In genomic region chr15:57508242-57509184, GRCm38 (mm10) we compare ENCODE assay signal across 8 mouse cellular contexts. TPM values are rescaled to one million over a fixed set of nuclear protein-coding genes. Genes with fewer than 3 reads are reported as not detected.
DNase-seq lines count a peak whose midpoint lies in the region; ATAC-seq and TF ChIP-seq lines count a peak whose summit lies in the region.

No protein-coding gene starts in this region.

- no peaks in the 10 kb centered on the region for H3K36me3 ChIP-seq in ES-Bruce4 (ENCODE audit: control insufficient read depth, insufficient read depth, low read length, poor library complexity, severe bottlenecking)
- no peaks in the 10 kb centered on the region for H3K36me3 ChIP-seq in heart, postnatal 0 days (replicated peaks; ENCODE audit: control insufficient read depth, insufficient read depth, low read length)
- H3K36me3 ChIP-seq in liver, embryonic 14.5 days (replicated peaks; ENCODE audit: control insufficient read depth, insufficient read depth, low read depth), result no peaks in the 10 kb centered on the region
- H3K36me3 ChIP-seq in neural tube, embryonic 14.5 days (ENCODE audit: control insufficient read depth, insufficient read depth, low read length), result no peaks in the 10 kb centered on the region

- TF ChIP-seq EP300 in ES-Bruce4 (IDR thresholded peaks at IDR 0.05; ENCODE audit: insufficient read depth, low read depth, low read length), result no peak
- TF ChIP-seq EP300 in heart, postnatal 0 days (IDR thresholded peaks at IDR 0.05; ENCODE audit: low read depth), result no peak
- TF ChIP-seq EP300 in liver, embryonic 14.5 days (IDR thresholded peaks at IDR 0.05; ENCODE audit: low read depth), result no peak

- peak; percentile 39 for TF ChIP-seq CTCF in ES-Bruce4 (IDR thresholded peaks at IDR 0.05; ENCODE audit: low read depth, low read length)
- TF ChIP-seq CTCF in embryonic fibroblast, embryonic 13.5 days (IDR thresholded peaks at IDR 0.05; ENCODE audit: borderline replicate concordance, insufficient read depth, low read length), result peak; percentile 54; the same call in 1 of the 2 replicates
- TF ChIP-seq CTCF in heart, postnatal 0 days (IDR thresholded peaks at IDR 0.05; ENCODE audit: low read depth), result peak; percentile 86
- peak; percentile 70 for TF ChIP-seq CTCF in liver, embryonic 14.5 days (IDR thresholded peaks at IDR 0.05; ENCODE audit: low read depth)

- H3K9me3 ChIP-seq in ES-Bruce4 (replicated peaks; ENCODE audit: control insufficient read depth, insufficient read depth, low read length, poor library complexity, severe bottlenecking), result no peaks in the 10 kb centered on the region
- no peaks in the 10 kb centered on the region for H3K9me3 ChIP-seq in heart, postnatal 0 days (replicated peaks; ENCODE audit: control insufficient read depth, low read length)
- no peaks in the 10 kb centered on the region for H3K9me3 ChIP-seq in liver, embryonic 14.5 days (ENCODE audit: control insufficient read depth, low read length)
- peaks cover under 1% of the 10 kb centered on the region; the same call in 1 of the 2 replicates for H3K9me3 ChIP-seq in neural tube, embryonic 14.5 days (ENCODE audit: control insufficient read depth, low read length)

- no peak for TF ChIP-seq POLR2A in ES-Bruce4 (IDR thresholded peaks at IDR 0.05; ENCODE audit: insufficient read depth, low read length)
- no peak for TF ChIP-seq POLR2A in embryonic fibroblast, embryonic 13.5 days (IDR thresholded peaks at IDR 0.05; ENCODE audit: low read depth, low read length)

- no peaks in the 10 kb centered on the region for H3K4me1 ChIP-seq in ES-Bruce4 (ENCODE audit: control insufficient read depth, insufficient read depth, low read length)
- H3K4me1 ChIP-seq in embryonic fibroblast, embryonic 13.5 days (ENCODE audit: control insufficient read depth, insufficient read depth, low read length), result no peaks in the 10 kb centered on the region
- H3K4me1 ChIP-seq in heart, postnatal 0 days (ENCODE audit: control insufficient read depth, insufficient read depth), result no peaks in the 10 kb centered on the region
- no peaks in the 10 kb centered on the region for H3K4me1 ChIP-seq in liver, embryonic 14.5 days (replicated peaks; ENCODE audit: control insufficient read depth in 2 of 2, insufficient read depth in 2 of 2, low read length in 1 of 2)
- H3K4me1 ChIP-seq in neural tube, embryonic 14.5 days (ENCODE audit: control insufficient read depth, insufficient read depth, low read length), result no peaks in the 10 kb centered on the region

- no peak overlapping the region for H3K4me3 ChIP-seq in ES-Bruce4 (ENCODE audit: low read depth, low read length)
- H3K4me3 ChIP-seq in embryonic fibroblast, embryonic 13.5 days (ENCODE audit: insufficient read depth, low read length), result no peak overlapping the region
- no peak overlapping the region for H3K4me3 ChIP-seq in heart, postnatal 0 days (ENCODE audit: low read depth, low read length)
- no peak overlapping the region for H3K4me3 ChIP-seq in liver, embryonic 14.5 days (ENCODE audit: insufficient read depth in 1 of 2, low read depth in 2 of 2, low read length in 2 of 2)
- H3K4me3 ChIP-seq in neural tube, embryonic 14.5 days (ENCODE audit: low read depth, low read length), result no peak overlapping the region

- WGBS in heart, postnatal 0 days, result 66% methylated on average over 11 of the region's 11 CpGs
- 46% methylated on average over 11 of the region's 11 CpGs for WGBS in liver, embryonic 14.5 days (ENCODE audit: insufficient replicate concordance)
- WGBS in neural tube, embryonic 14.5 days, result 65% methylated on average over 11 of the region's 11 CpGs

- DNase-seq in brain, adult 2 months (ENCODE audit: low read depth, low spot score), result peak; percentile 81
- peak; percentile 60 for DNase-seq in heart, postnatal 0 days (ENCODE audit: low spot score)
- DNase-seq in kidney, postnatal 25 days, result peak; percentile 82 to 91
- peak; percentile 6 to 13 (median 9) for DNase-seq in liver, embryonic 14.5 days (ENCODE audit: low read depth in 3 of 3, low spot score in 3 of 3)
- DNase-seq in thymus, postnatal 0 days (ENCODE audit: low spot score), result peak; percentile 60

- no peak overlapping the region for H3K4me2 ChIP-seq in heart, postnatal 0 days (ENCODE audit: low read depth, low read length)
- no peak overlapping the region for H3K4me2 ChIP-seq in liver, embryonic 14.5 days (ENCODE audit: low read depth)
- H3K4me2 ChIP-seq in neural tube, embryonic 14.5 days (ENCODE audit: low read depth, low read length), result no peak overlapping the region

- H3K27me3 ChIP-seq in ES-Bruce4 (ENCODE audit: control insufficient read depth, insufficient read depth, low read length, poor library complexity, severe bottlenecking), result no peaks in the 10 kb centered on the region; the same call in none of the 2 replicates
- H3K27me3 ChIP-seq in heart, postnatal 0 days (ENCODE audit: control insufficient read depth, insufficient read depth, low read length), result no peaks in the 10 kb centered on the region
- no peaks in the 10 kb centered on the region for H3K27me3 ChIP-seq in liver, embryonic 14.5 days (ENCODE audit: control insufficient read depth, insufficient read depth, low read length)
- no peaks in the 10 kb centered on the region for H3K27me3 ChIP-seq in neural tube, embryonic 14.5 days (ENCODE audit: control insufficient read depth, insufficient read depth, low read length)

- no peak overlapping the region for H3K9ac ChIP-seq in ES-Bruce4 (ENCODE audit: low read depth, poor library complexity, severe bottlenecking)
- H3K9ac ChIP-seq in heart, postnatal 0 days (replicated peaks; ENCODE audit: low read depth, low read length), result no peak overlapping the region
- no peak overlapping the region for H3K9ac ChIP-seq in liver, embryonic 14.5 days (replicated peaks)
- H3K9ac ChIP-seq in neural tube, embryonic 14.5 days (replicated peaks; ENCODE audit: low read depth, low read length), result no peak overlapping the region

- peak; percentile 51; the same call in 1 of the 2 replicates for ATAC-seq in heart, postnatal 0 days (ENCODE audit: insufficient read depth, low read depth)
- no peak for ATAC-seq in liver, embryonic 14.5 days (ENCODE audit: insufficient read depth)
- ATAC-seq in neural tube, embryonic 14.5 days (ENCODE audit: low read depth), result peak; percentile 90

- 0 out of 2 replicates have a peak overlapping the region, but pooled peaks have one; percentile 1 for H3K27ac ChIP-seq in ES-Bruce4 (ENCODE audit: insufficient read depth, low read length)
- H3K27ac ChIP-seq in embryonic fibroblast, embryonic 13.5 days (ENCODE audit: insufficient read depth, low read length), result no peak overlapping the region
- H3K27ac ChIP-seq in heart, postnatal 0 days (ENCODE audit: low read depth), result no peak overlapping the region
- H3K27ac ChIP-seq in liver, embryonic 14.5 days, result no peak overlapping the region
- H3K27ac ChIP-seq in neural tube, embryonic 14.5 days (ENCODE audit: low read depth, low read length), result no peak overlapping the region

RNA-seq across cellular contexts. Expression of gene Slc22a22, which starts 31.1 kb away (rescaled TPM):
- polyA plus RNA-seq in ES-Bruce4 (2011; ENCODE audit: insufficient read depth, insufficient read length, low read depth, missing spikeins), result not detected in 2 replicates
- not detected in 2 replicates for polyA plus RNA-seq in embryonic fibroblast, embryonic 13.5 days (2011; ENCODE audit: insufficient read length, low read depth, missing spikeins)
- not detected in 2 replicates for total RNA-seq in heart, postnatal 0 days (2014; rRNA removed; ENCODE audit: low replicate concordance)
- not detected in 2 replicates for polyA plus RNA-seq in heart, postnatal 0 days (2015; fragmentation: Nextera tagmentation; extraction: Ambion mirVana)
- polyA plus RNA-seq in liver, embryonic 14.5 days (2012; rRNA removed), result not detected in 2 replicates
- polyA plus RNA-seq in liver, embryonic 14.5 days (2014; fragmentation: Nextera tagmentation; extraction: Ambion mirVana), result not detected in 2 replicates
- polyA plus RNA-seq in neural tube, embryonic 14.5 days (2014; fragmentation: Nextera tagmentation; extraction: Ambion mirVana), result not detected in 2 replicates
- not detected in 2 replicates for polyA plus RNA-seq in thymus, postnatal 0 days (2015; fragmentation: Nextera tagmentation; extraction: Ambion mirVana)

Comparison
In these comparisons a context has a peak if more than half of its experiments do, and no peak if none do; other contexts are left out.
1. DNase-seq: peak in every context shown above with its lines; median percentile 86 in kidney, postnatal 25 days; 81 in brain, adult 2 months; 60 in heart, postnatal 0 days; 60 in thymus, postnatal 0 days; 9 in liver, embryonic 14.5 days.